Mouse (Mus musculus): ENCODE results near the gene Gm5751. TPM values are rescaled to one million over a fixed set of nuclear protein-coding genes. Genes with fewer than 3 reads are reported as not detected.
"Not testable (repeated sequence)": the region's sequence is repeated elsewhere in the genome, so short reads cannot be mapped to it uniquely, and the experiment has no call there.

Gm5751 gene
- total RNA-seq (2021), result not detected

GRCm38 (mm10) chrX:8873953-8874352 lies at the start of gene Gm5751:
Gene Gm5751 (plus strand): TSS chrX:8874253.
- intact Hi-C loops (cut with DNase I), result loop anchor here (1.0 kb wide), 1 partner anchor 35 kb away; no protein-coding TSS in a partner anchor
- not testable (repeated sequence) for DNase-seq (ENCODE audit: extremely low spot score in 1 of 2, low spot score in 2 of 2)

- peak; percentile 7 to 38 for DNase-seq (ENCODE audit: extremely low spot score in 1 of 2, low spot score in 2 of 2)
- intact Hi-C loops (cut with DNase I), result no loop called here
Observed at GRCm38 (mm10) chrX:8832043-8832442, 42.0 kb upstream of the Gm5751 start.

GRCm38 (mm10) chrX:8843694-8844093 lies 30.4 kb upstream of the Gm5751 start, which contains the start of gene Gm6592:
Gene Gm6592 (plus strand): TSS chrX:8843994.
- intact Hi-C loops (cut with DNase I), result no loop called here

DNA sequence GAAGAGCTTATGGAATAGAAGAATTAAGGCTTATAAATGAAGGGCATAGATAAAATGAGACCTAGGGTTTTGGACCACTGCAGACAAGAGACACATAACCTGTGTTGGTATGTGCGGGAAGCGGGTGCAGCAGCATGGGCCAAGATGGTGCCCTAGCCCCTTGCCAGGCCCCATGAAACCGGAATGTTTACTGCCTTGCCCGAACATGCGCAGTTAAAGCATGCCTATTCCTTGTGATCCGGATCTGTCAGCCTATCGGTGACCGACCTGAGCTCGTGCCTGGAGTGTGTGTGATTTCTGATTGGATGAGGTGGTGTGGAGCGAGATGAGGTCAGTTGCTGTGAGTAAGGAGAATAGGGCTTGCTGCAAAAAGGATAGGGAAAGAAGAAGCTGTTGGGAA lies 21.6 kb upstream of the Gm5751 start:
- DNase-seq (ENCODE audit: extremely low spot score in 1 of 2, low spot score in 2 of 2), result no peak
- intact Hi-C loops (cut with DNase I), result no loop called here

More at GRCm38 (mm10) chrX:8843694-8844093, 30.4 kb upstream of the Gm5751 start, which contains the start of gene Gm6592:
- DNase-seq (ENCODE audit: extremely low spot score in 1 of 2, low spot score in 2 of 2), result no peak

GRCm38 (mm10) chrX:8864331-8864730 lies 9.7 kb upstream of the Gm5751 start:
- peak; percentile 46 to 71 for DNase-seq (ENCODE audit: extremely low spot score in 1 of 2, low spot score in 2 of 2)
- intact Hi-C loops (cut with DNase I), result not testable (repeated sequence)

DNA sequence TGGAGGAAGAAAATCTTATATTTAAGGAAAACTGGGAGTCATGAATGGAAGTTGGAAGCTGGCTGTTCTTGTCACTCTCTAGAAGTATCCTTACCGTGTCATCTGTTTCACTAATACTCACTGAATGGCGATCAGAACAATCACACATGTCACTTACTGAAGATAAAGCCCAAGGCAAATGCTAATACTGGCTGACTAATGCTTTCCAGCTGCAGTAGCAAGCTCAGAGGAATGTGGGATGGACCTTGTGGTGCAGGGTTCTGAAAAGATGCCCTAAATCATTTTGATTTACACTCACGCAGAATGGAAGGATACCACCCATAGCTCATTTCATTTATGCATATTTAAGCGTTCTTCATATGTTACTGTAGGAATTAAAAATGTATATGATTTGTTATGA lies 10.3 kb downstream of the Gm5751 start:
- no peak for DNase-seq (ENCODE audit: extremely low spot score in 1 of 2, low spot score in 2 of 2)
- intact Hi-C loops (cut with DNase I), result no loop called here

DNA sequence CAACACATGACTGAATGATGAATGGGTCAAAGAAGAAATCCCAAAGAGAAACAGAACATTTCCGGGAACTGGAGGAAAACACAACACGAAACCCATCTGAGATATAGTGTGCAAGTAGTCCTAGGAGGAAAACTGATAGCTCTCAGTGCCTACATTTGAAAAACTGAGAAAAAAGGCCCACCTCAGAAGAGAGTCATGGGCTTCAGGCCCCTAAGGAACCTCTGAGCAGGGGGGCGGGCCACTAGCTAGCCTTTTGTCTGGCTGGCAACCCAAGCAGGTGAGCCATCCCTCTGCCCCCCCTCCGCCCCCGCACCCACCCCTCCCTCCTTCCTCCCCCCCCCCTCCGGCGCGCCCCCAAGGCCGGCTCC lies 17.9 kb downstream of the Gm5751 start:
- intact Hi-C loops (cut with DNase I), result no loop called here
- DNase-seq (ENCODE audit: extremely low spot score in 1 of 2, low spot score in 2 of 2), result no peak

DNA sequence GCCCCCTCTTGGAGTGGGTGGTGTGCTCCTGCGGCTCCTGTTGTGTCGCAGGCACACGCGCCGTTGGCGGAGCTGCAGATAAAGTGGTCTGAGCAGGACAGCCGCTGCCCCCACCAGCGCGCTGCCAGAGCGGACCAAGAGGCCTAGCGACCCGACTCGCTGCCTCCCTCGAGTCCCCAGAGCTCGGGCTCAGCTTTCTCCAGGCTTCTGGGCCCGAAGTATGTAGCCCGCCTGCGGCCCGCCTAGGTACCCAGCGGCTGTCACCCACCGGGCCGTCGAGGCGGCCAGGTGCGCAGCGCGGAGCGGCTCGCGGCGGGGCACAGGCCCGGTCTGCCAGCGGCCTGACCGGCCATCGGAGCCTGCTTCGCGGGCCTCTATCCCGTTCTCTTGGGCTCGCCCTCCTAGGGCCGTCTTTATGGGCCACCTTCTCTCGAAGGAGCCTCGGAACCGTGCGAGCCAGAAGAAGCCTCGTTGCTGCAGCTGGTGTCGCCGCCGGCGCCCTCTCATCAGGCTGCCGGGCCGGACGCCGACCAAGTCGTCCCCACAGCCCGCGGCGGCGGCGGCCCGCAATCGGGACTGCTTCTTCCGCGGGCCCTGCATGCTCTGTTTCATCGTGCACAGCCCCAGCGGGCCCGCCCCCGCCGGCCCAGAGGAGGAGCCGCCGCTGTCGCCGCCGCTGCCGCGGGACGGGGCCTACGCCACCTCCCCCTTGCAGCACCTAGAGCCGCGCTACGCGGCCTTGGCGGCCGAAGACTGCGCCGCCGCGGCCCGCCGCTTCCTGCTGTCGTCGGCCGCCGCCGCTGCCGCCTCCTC lies 18.5 kb downstream of the Gm5751 start, which contains the start of gene B630019K06Rik:
B630019K06Rik (plus strand) TSS at position 40 of the 813 bp plus-strand sequence.
- intact Hi-C loops (cut with DNase I), result no loop called here
- DNase-seq (ENCODE audit: extremely low spot score in 1 of 2, low spot score in 2 of 2), result peak; percentile 23 to 76

DNA sequence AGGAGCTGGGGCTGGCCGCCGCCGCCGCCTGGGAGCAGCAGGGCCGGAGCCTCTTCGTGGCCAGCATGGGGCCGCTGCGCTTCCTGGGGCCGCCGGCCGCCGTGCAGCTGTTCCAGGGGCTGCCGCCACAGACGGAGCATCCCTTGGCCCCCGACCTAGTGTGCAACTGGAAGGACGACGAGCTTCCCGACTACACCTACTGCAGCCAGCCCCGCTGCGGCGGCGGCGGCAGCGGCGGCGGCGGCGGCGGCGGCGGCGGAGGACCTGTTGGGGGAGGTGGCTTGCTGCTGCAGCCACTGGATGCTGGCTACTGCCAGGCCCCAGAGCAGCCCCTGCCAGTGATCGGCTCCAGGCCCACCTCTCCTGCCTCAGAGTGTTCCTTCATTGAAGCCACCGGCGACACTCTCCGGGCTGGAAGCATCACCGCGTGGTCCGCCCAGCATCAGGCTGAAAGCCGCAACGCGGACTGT lies 19.2 kb downstream of the Gm5751 start:
- intact Hi-C loops (cut with DNase I), result no loop called here
- peak in 1 of 2 experiments; percentile 32 for DNase-seq (ENCODE audit: extremely low spot score in 1 of 2, low spot score in 2 of 2)

GRCm38 (mm10) chrX:8900823-8901222 lies 26.8 kb downstream of the Gm5751 start:
- no peak for DNase-seq (ENCODE audit: extremely low spot score in 1 of 2, low spot score in 2 of 2)
- intact Hi-C loops (cut with DNase I), result no loop called here

DNA sequence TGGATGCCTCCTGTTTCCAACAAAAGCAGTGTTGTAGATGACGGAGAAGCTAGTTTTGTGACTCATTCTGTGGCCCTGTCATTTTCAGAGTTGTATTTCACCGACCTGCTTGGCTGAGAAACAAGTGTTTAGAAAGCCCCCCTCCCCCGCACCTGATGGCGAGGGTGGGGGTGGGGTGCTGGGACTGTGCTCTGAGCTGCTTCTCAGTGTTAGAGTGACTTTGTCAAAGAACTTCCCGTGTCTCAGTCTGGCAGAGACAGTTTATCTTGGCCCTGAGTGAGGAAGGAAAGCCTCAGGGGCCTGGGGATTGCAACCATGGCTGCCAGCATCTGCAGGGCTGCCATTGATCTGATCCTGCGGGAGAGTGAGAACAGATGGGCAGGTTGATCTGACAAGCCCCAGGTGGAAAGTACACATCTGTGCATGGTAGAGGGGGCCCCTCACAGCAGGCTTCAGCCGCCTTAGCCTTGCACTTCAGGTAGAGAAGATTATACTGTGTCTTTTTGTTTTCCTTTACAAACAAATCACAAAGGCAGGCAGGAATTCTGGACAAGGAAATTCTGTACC lies 27.9 kb downstream of the Gm5751 start:
- peak in 1 of 2 experiments; percentile 19 for DNase-seq (ENCODE audit: extremely low spot score in 1 of 2, low spot score in 2 of 2)
- intact Hi-C loops (cut with DNase I), result no loop called here

DNA sequence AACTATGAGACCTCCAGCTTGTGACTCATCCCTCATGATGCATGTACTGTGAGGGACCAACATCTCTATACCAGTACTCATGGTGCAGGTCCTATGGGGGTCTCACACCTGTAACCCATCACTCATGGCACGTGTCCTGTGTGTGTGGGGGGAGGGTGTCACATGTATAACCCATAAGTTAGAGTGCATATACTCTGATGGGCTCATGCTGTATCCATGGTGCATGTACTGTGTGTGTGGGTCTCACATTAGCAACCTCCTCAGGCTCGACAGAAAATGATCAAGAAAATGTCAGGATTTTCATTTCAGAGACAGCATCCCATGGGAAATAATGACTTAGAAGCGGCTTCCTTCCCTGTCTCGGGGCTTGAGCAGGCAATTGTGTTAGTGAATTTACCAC lies 47.0 kb downstream of the Gm5751 start:
- no peak for DNase-seq (ENCODE audit: extremely low spot score in 1 of 2, low spot score in 2 of 2)
- intact Hi-C loops (cut with DNase I), result no loop called here

DNA sequence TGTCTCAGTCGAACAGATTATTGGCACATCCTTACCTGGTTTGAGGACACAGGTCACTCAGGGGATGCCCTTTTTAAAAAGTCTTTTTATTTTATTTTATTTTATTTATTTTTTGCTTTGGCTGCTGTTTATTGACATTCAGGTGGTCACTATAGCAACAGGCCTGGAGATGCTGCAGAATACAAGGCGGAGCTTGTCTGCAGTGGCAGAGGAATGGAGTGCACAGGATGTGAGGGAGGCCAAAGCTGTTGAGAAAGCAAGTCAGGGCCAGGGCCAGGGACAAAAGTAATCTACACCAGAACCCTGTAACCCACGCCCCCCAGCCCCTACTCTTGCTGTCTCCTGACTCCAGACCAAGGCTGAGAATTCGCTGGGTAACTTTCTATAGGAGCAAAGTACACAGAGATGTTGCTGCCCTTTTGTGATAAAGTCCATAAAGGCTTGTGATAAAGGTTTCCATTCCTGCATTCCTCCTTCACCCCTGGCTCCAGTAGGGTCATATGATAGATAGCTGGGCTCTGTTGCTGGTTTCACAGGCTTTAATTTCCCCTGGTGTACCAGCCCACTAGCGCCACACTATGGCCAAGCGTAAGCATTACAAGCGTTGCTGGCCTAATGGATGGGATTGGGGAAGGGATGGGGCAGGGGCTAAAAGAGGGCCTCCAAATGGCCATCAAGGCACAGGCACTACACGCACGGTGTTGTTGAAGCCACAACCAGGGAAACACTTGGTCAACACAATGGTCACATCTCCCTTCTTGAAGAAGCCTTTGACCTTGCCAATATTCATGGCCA lies 48.0 kb downstream of the Gm5751 start:
- intact Hi-C loops (cut with DNase I), result no loop called here
- DNase-seq (ENCODE audit: extremely low spot score in 1 of 2, low spot score in 2 of 2), result peak in 1 of 2 experiments; percentile 26

DNA sequence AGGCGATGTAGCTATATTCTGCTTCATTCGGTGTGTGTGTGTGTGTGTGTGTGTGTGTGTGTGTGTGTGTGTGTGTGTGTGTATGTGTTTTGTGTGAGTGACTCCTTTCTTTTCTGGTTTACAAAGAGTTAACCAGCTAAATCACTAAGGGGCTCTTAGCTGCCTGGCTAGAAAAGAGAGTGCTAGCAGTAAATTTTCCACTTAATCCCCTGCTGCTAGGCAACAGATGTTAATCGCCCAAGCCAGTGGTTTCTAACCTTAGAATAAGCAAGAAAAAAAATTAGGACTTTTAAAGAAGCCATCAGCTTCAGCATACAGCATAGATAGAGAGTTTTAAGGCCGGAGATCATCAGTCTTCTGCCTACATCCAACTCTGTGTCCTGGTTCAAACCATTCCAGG lies 53.3 kb downstream of the Gm5751 start:
- intact Hi-C loops (cut with DNase I), result no loop called here
- DNase-seq (ENCODE audit: extremely low spot score in 1 of 2, low spot score in 2 of 2), result no peak

Other genes starting within 250 kb of the Gm5751 start
- gene Ssxb8, start 183.4 kb upstream of the Gm5751 start, total RNA-seq (2021), result not detected
- not detected for gene Ssx9, start 125.8 kb upstream of the Gm5751 start, total RNA-seq (2021)
- gene Ssxb5, start 70.6 kb upstream of the Gm5751 start, total RNA-seq (2021), result not detected
- not detected for gene Gm6592, start 30.3 kb upstream of the Gm5751 start, total RNA-seq (2021)
- 10 to 100 TPM; 22.7 to 25.5 TPM for gene B630019K06Rik, start 18.1 kb downstream of the Gm5751 start, total RNA-seq (2021)
- not detected for gene Fthl17b, start 88.7 kb downstream of the Gm5751 start, total RNA-seq (2021)
- gene Fthl17c, start 102.3 kb downstream of the Gm5751 start, total RNA-seq (2021), result not detected
- gene Fthl17d, start 112.5 kb downstream of the Gm5751 start, total RNA-seq (2021), result not detected
- gene Fthl17e, start 159.2 kb downstream of the Gm5751 start, total RNA-seq (2021), result not detected
- not detected for gene Fthl17f, start 188.8 kb downstream of the Gm5751 start, total RNA-seq (2021)
- gene 4930402K13Rik, start 230.3 kb downstream of the Gm5751 start, total RNA-seq (2021), result not detected

All from left cerebral cortex, postnatal 10 days (tissue).